Mouse (Mus musculus): ENCODE results near the gene Arhgap35.

- TF ChIP-seq CTCF (IDR thresholded peaks at IDR 0.05; ENCODE audit: control insufficient read depth, insufficient read depth, insufficient read length) (peak; percentile 5), MAX (IDR thresholded peaks at IDR 0.05) (no peak)
Measured at GRCm38 (mm10) chr7:16628096-16628771, 13.4 kb upstream of the Arhgap35 start.
